Mouse (Mus musculus) skeletal muscle tissue, adult 2 months (tissue): ENCODE data around the gene Git2.
A peak's percentile ranks its signal among the peaks of the same experiment; 100 is the strongest.

Experiments used
- DNase-seq: peaks from one replicate; pipeline ENCODE4 v3.0.0-alpha.2; 2012; ENCODE audit warnings: low read depth, low spot score

The Git2 gene

GRCm38 (mm10) chr5:114764812-114765735 is 10.2 kb downstream of the Git2 start:
- no peak for DNase-seq

- no peak for DNase-seq
Measured at GRCm38 (mm10) chr5:114761980-114762379, 13.3 kb downstream of the Git2 start.

DNA sequence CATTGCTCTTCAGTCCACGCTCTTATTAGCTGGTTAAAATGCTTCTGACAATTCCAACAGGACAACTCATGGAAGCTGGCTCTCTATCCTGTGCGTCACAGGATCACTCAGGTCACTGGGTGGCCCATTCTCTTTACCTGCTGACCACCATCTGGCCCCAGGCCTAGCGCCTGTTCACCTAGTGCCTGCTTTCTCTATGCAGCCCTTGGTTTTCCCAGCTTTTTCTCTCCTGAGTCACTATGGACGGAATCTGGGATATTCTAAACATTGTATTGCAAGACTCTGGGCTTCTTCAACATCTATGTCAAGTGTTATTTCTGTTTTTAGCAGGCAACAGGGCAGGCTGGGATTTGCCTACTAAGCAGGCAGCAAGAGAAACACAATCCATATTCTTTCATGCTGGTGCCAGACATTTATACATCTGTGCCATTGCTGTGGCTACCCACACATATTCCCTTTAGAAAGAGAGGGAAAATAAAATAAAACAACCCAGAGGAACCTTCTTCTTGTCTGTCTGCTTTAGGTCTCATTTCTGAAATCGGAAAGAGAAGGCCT is 15.7 kb downstream of the Git2 start:
- DNase-seq: no peak

GRCm38 (mm10) chr5:114753384-114753783 is 21.9 kb downstream of the Git2 start:
- DNase-seq: no peak

- no peak for DNase-seq
Measured at GRCm38 (mm10) chr5:114752397-114752796, 22.9 kb downstream of the Git2 start.

DNA sequence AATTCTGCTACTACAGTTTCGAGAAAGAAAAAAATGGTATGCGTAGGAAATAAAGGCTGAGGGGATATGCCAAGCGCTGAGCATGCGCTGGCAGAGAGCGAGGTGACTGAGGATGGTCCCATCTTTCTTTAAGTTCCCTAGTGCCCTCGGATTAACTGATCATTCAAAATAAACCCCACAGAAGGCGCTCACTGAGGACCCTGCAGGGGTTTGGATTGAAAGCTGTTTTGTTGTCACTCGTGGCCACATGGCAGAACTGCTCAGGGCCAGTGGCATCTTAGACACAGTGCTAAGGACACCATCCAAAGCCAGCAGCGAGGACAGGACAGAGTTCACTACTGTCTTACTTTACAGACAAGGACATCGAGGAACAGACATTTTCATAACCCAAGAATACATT is 25.0 kb downstream of the Git2 start:
- DNase-seq: no peak

DNA sequence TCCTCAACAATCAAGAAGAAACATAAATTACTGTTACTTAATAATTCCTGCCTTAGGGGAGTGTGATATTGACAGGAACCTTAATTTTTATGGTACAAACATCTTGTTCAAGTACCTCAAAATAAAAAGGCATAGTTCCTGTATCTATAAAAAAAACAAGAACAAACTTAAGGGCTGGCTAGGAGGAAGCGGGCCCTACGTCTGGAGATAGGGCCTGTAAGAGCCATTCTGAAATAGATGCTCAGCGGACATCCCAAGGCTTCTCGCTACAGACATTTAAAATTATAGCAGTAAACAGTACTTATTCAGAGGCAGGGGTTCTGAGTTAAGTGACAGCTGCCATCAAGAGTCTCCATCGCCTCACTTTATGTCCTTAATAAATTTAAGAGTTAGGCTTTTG is 27.8 kb downstream of the Git2 start:
- no peak for DNase-seq

DNA sequence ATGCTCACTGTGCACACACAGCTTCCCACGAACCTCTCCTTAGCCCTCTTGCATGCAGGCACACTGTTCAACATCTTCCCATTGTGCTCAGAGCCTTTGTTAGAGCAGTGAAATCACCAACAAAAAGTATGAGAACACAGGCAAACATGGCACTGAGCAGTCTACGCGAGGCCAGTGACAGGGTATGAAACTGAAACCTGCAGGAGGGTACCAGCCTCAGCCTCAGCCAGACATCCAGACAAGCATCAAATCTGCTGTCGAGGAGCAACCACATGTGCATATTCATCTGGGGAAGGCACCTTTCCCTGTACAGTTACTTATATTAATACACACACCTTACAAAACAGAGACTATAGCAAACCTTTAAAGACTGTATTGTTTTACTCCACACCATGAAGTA is 28.4 kb downstream of the Git2 start:
- DNase-seq: no peak

- DNase-seq: no peak
Measured at GRCm38 (mm10) chr5:114745581-114745980, 29.7 kb downstream of the Git2 start.

GRCm38 (mm10) chr5:114743697-114744090 is 31.6 kb downstream of the Git2 start:
- DNase-seq: no peak

- DNase-seq: no peak
Measured at GRCm38 (mm10) chr5:114742998-114743696, 32.2 kb downstream of the Git2 start.

DNA sequence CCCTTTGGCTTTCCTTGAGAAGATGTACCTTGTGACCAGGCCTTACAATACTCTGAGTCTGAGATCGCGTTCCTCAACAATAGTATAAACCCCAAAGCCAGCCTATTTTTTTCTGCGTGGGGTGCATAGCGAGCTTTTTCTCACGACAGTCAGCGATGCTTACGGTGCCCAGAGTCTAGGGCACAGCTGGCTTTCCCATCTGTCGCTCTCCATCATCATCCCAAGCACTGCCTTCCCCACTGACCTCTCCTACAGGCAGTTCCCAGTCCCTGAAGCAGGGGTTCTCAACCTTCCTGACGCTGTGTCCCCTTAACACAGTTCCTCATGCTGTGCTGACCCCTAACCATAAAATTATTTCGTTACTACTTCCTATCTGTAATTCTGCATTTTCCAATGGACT is 32.7 kb downstream of the Git2 start:
- no peak for DNase-seq

- DNase-seq: peak; percentile 56
Measured at GRCm38 (mm10) chr5:114740595-114740994, 34.7 kb downstream of the Git2 start.

GRCm38 (mm10) chr5:114738707-114739241 is 36.5 kb downstream of the Git2 start:
- DNase-seq: peak; percentile 75

DNA sequence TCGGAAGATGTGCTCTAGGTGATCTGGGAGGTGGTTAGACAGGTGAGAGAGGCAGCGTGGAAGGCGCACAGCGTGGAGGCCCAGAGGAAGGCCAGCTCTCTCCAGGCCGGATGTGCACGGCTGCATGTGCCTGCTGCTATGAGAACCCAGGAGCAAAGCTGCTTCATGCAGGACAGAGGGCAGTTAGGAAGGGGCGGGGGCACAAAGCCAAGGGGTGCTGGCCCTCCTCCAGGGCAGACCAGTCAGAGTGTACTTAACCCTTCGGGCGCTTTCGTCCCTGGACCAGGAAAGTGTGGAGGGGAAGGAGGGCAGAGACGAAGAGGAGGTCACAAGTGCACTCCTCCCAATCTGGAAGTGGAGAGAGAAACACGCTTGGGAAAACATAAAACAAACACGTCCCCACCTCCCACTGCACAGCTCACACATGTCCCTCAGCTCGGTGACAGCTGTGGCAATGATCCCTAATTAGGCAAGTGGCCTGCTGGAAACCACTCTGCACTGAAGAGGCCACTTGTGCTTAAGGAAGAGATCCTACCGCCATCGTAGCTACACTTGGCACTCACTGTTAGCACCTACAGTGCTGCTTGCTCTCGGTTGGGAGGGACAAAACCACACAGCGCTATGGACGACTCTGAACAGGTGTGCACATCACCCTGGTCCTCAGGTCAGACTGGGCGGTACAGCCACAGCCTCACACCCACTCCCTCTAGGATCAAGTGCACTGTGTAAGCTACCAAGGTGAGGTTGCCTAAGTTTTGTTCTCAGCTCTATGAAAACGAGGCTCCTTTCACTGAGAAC is 38.0 kb downstream of the Git2 start:
- DNase-seq: no peak

DNA sequence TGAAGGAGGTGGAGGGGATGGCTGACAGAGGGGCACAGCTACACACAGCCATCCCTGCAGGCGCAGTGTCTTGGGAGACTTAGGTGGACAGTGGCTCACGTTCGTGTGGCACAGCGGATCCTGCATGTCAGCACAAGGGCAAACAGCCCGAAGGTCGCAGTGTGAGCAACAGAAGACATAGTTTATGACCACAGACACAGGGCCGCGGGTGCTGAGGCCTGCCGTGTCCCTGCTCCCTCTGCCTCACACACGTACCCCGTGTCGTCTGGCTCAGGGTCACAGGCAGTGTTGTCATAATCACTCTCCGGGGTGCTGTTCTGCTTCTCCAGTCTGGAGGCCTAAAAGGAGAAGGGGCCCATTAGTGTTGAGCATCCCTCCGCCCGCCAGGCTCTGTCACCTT is 41.7 kb downstream of the Git2 start:
- DNase-seq: no peak

DNA sequence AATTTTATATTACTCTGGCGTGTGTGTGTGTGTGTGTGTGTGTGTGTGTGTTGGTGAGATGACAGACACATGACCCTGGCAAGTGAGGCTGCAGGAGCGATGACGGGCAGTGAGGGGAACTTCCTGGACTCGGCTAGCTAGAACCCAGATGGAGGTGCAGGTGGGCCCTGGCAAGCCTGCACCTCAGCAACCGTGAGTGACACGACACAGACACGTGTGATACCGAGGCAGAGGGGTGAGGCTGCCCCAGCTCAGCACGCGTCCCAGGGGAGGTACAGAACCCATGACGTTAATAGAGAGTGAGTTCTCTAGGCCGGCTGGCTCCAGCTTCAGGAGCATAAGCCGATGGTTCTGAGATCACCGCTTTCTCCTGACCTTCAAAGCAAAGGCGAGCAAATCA is 43.3 kb downstream of the Git2 start:
- DNase-seq: no peak

DNA sequence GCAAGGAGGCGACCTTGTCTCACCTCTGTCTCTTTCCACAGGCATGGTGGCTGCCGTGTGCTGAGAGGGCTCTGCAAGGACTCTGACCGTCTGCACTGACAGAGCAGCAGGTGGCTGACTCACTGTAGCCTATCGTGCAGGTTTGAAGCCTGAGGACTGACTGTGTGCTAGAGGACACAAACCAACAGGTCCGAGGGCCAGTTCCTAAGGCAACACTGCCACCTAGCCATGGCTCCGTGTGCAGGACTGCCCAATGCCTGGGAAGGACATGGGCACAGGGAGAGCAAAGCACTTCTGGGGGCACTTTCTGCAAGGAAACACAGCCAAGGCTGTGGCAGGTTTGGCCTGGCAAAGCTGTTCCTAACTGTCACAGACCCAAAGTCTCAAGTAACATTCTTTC is 43.8 kb downstream of the Git2 start:
- DNase-seq: no peak

DNA sequence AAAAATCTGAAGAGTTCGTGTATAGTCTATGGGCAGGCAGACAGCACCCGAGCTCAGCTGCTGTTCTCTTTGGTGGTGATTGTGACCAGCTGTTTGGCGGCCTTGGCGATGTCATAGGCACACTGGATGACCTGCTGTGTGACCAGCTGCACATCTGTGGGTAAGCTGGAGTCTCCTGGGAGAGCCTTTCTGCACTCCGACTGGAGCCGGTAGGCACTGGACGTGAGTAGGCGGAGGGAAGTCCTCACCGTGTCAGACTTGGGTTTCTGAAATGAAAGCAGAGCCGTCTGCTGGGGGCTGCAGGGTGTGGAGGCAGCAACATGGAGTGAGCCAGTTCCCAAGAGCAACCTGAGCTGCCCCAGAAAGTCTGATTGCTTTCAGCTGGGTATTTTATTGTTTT is 45.2 kb downstream of the Git2 start:
- no peak for DNase-seq

GRCm38 (mm10) chr5:114728160-114728559 is 47.2 kb downstream of the Git2 start:
- DNase-seq: peak; percentile 60

DNA sequence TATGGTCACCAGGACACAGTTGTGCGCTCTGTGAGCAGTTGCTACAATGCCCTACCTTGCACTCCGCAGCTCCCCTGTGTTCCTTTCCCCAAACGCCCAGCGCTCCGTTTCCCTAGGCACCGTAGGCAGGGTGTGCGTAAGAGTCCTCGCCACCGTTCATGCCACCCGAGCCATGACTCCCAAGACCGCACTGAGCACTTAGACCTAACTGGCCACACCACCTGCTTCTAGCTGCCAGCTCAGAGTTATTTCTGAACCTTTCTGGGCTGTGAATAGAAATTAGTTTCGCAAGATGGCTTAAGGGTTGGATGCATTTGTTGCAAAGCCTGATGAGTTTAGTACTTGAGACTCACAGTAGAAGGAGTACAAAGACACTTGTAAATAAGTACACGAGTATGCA is 52.5 kb downstream of the Git2 start:
- DNase-seq: peak; percentile 79

GRCm38 (mm10) chr5:114721969-114722368 is 53.3 kb downstream of the Git2 start:
- no peak for DNase-seq
